Mouse (Mus musculus) liver, adult 2 months (tissue): ENCODE measurements around the gene Epdr1.

Experiments
- CTCF ChIP-seq: fragments of 200-500 bp; IDR thresholded peaks from 2 replicates; pipeline ENCODE4 v1.5.1; 2011; ENCODE audit warnings: low read depth, low read length, control low read depth
- POLR2A ChIP-seq: fragments of 200-500 bp; IDR thresholded peaks from 2 replicates; pipeline ENCODE4 v1.6.1; 2011; ENCODE audit warnings: low read length, control low read depth; ENCODE audit not compliant: insufficient read depth; ENCODE audit errors: extremely low read depth

GRCm38 (mm10) chr13:19626473-19626872 is 6.7 kb upstream of the Epdr1 start:
- no peak for TF ChIP-seq CTCF
- TF ChIP-seq POLR2A = no peak
